Mouse (Mus musculus) A20 (cell line): Measurements from ENCODE around the gene Snx25.

Experiments
- DNase-seq: peaks from one replicate; pipeline ENCODE4 v3.0.0-alpha.2; 2011; ENCODE audit warnings: low read depth, low spot score

Snx25 gene

GRCm38 (mm10) chr8:46022203-46022602, 129.8 kb downstream of the Snx25 start:
- DNase-seq = no peak

- DNase-seq = no peak
Observed at GRCm38 (mm10) chr8:46010746-46011680, 140.9 kb downstream of the Snx25 start.

GRCm38 (mm10) chr8:46010306-46010705, 141.7 kb downstream of the Snx25 start:
- DNase-seq = no peak

- DNase-seq = no peak
Observed at GRCm38 (mm10) chr8:46007050-46007672, 144.8 kb downstream of the Snx25 start.

- peak; percentile 30 for DNase-seq
Observed at GRCm38 (mm10) chr8:46005596-46005995, 146.4 kb downstream of the Snx25 start, which contains the start of gene Ankrd37. Ankrd37 (minus strand) TSS chr8:46005707.

- DNase-seq = peak; percentile 100
Observed at GRCm38 (mm10) chr8:45999784-46000705, 151.9 kb downstream of the Snx25 start.

- DNase-seq = peak; percentile 70
Observed at GRCm38 (mm10) chr8:45999138-45999783, 152.7 kb downstream of the Snx25 start, which contains the start of gene Lrp2bp. Lrp2bp (plus strand) TSS chr8:45999303.

GRCm38 (mm10) chr8:45998228-45998627, 153.7 kb downstream of the Snx25 start:
- no peak for DNase-seq

GRCm38 (mm10) chr8:45995576-45995975, 156.4 kb downstream of the Snx25 start:
- peak; percentile 29 for DNase-seq

GRCm38 (mm10) chr8:45994111-45994510, 157.8 kb downstream of the Snx25 start:
- peak; percentile 59 for DNase-seq

GRCm38 (mm10) chr8:45990631-45991310, 161.2 kb downstream of the Snx25 start:
- DNase-seq = peak; percentile 78

- no peak for DNase-seq
Observed at GRCm38 (mm10) chr8:45988189-45988588, 163.8 kb downstream of the Snx25 start.

GRCm38 (mm10) chr8:45986665-45987064, 165.3 kb downstream of the Snx25 start:
- no peak for DNase-seq
